Mouse (Mus musculus) mature B cell (primary cell): ENCODE measurements around the gene Lin9.

Source experiments
- in situ Hi-C: fragments of 300-500 bp; cut with MboI; formaldehyde crosslinking; loops from 2 replicates; pipeline ENCODE4 v1.14.3; 2019

Gene Lin9

GRCm38 (mm10) chr1:180707368-180707767, 66.4 kb downstream of the Lin9 start:
- in situ Hi-C loops = no loop called here

GRCm38 (mm10) chr1:180707813-180708212, 66.9 kb downstream of the Lin9 start:
- in situ Hi-C loops = no loop called here

- in situ Hi-C loops = no loop called here
These were observed 68.2 kb downstream of the Lin9 start for GRCm38 (mm10) chr1:180708935-180709776.

GRCm38 (mm10) chr1:180718756-180719155, 77.8 kb downstream of the Lin9 start:
- in situ Hi-C loops = loop anchor here (5.0 kb wide), 1 partner anchor 44 kb away; no protein-coding TSS in a partner anchor

GRCm38 (mm10) chr1:180719483-180719882, 78.5 kb downstream of the Lin9 start:
- in situ Hi-C loops = loop anchor here (5.0 kb wide), 1 partner anchor 43 kb away; no protein-coding TSS in a partner anchor

GRCm38 (mm10) chr1:180719951-180720689, 79.2 kb downstream of the Lin9 start:
- in situ Hi-C loops = loop anchor here (5.0 kb wide), 1 partner anchor 42 kb away; no protein-coding TSS in a partner anchor

GRCm38 (mm10) chr1:180722608-180723007, 81.7 kb downstream of the Lin9 start:
- in situ Hi-C loops = no loop called here

GRCm38 (mm10) chr1:180723701-180724238, 82.8 kb downstream of the Lin9 start:
- in situ Hi-C loops = no loop called here

GRCm38 (mm10) chr1:180725704-180726179, 84.8 kb downstream of the Lin9 start, which contains the start of gene Acbd3:
TSS of gene Acbd3 (plus strand) at chr1:180726043.
- in situ Hi-C loops = no loop called here

GRCm38 (mm10) chr1:180726183-180726582, 85.2 kb downstream of the Lin9 start:
- in situ Hi-C loops = no loop called here

GRCm38 (mm10) chr1:180729231-180729630, 88.3 kb downstream of the Lin9 start:
- in situ Hi-C loops = no loop called here
